Mouse (Mus musculus) left cerebral cortex, adult 18-20 months (tissue): ENCODE data around the gene Pamr1. TPM values are rescaled to one million over a fixed set of nuclear protein-coding genes. Genes with fewer than 3 reads are reported as not detected.

Experiments used
- DNase-seq, 2 experiments: peaks; one replicate each; pipeline ENCODE4 v3.0.0; 2021 to 2022; ENCODE audit warnings: low spot score in 2 of 2, mixed read lengths in 1 of 2
- total RNA-seq, 2 experiments: library from RNA; stranded (reverse); gene quantifications; 2 replicates each; pipeline ENCODE4 v1.2.3; 2021

The Pamr1 gene
- total RNA-seq, 2 experiments from 2014 or later: 42.7 to 50.1 TPM

- peak; percentile 70 to 79 for DNase-seq
These were observed 109.1 kb downstream of the Pamr1 start for GRCm38 (mm10) chr2:102658661-102659520.

GRCm38 (mm10) chr2:102659521-102659830 lies 109.7 kb downstream of the Pamr1 start:
- DNase-seq: peak; percentile 44 to 55

- DNase-seq: no peak
These were observed 111.2 kb downstream of the Pamr1 start for GRCm38 (mm10) chr2:102661052-102661451.

- DNase-seq: no peak
These were observed 113.1 kb downstream of the Pamr1 start for GRCm38 (mm10) chr2:102662911-102663310.

- no peak for DNase-seq
These were observed 113.5 kb downstream of the Pamr1 start for GRCm38 (mm10) chr2:102663339-102663738.

- DNase-seq: no peak
These were observed 114.1 kb downstream of the Pamr1 start for GRCm38 (mm10) chr2:102663865-102664264.

- no peak for DNase-seq
These were observed 118.2 kb downstream of the Pamr1 start for GRCm38 (mm10) chr2:102667981-102668380.

- DNase-seq: no peak
These were observed 119.8 kb downstream of the Pamr1 start for GRCm38 (mm10) chr2:102669580-102669979.

GRCm38 (mm10) chr2:102674582-102674981 lies 124.8 kb downstream of the Pamr1 start:
- DNase-seq: no peak

- DNase-seq: peak; percentile 58 to 74
These were observed 125.5 kb downstream of the Pamr1 start for GRCm38 (mm10) chr2:102675275-102675674.

- DNase-seq: no peak
These were observed 127.0 kb downstream of the Pamr1 start for GRCm38 (mm10) chr2:102676716-102677312.

- no peak for DNase-seq
These were observed 127.6 kb downstream of the Pamr1 start for GRCm38 (mm10) chr2:102677400-102677799.

- DNase-seq: no peak
These were observed 131.5 kb downstream of the Pamr1 start for GRCm38 (mm10) chr2:102681351-102681750.

GRCm38 (mm10) chr2:102682168-102682567 lies 132.4 kb downstream of the Pamr1 start:
- peak in 1 of 2 experiments; percentile 64 for DNase-seq

GRCm38 (mm10) chr2:102685371-102686107 lies 135.7 kb downstream of the Pamr1 start:
- no peak for DNase-seq

GRCm38 (mm10) chr2:102686108-102686450 lies 136.3 kb downstream of the Pamr1 start:
- no peak for DNase-seq

Other genes with a start within 250 kb of the Pamr1 start
- gene Trim44, start 142.2 kb upstream of the Pamr1 start, total RNA-seq: 100 to 1,000 TPM; 186 to 190 TPM
- gene Fjx1, start 97.5 kb upstream of the Pamr1 start, total RNA-seq: 10 to 100 TPM; 64.0 to 69.9 TPM
- gene Slc1a2, start 108.6 kb downstream of the Pamr1 start, total RNA-seq: 1,000 to 10,000 TPM; 1,523 to 1,534 TPM